Mouse (Mus musculus): ENCODE results near the gene Lrrc29. TPM values are rescaled to one million over a fixed set of nuclear protein-coding genes. Genes with fewer than 3 reads are reported as not detected.

Lrrc29 gene
- total RNA-seq, 2 experiments from 2014 or later = 3.4 to 6.1 TPM

- peak; percentile 77 to 81 for DNase-seq
Observed at GRCm38 (mm10) chr8:105345061-105345975, 19.2 kb upstream of the Lrrc29 start.

GRCm38 (mm10) chr8:105343791-105344574 is 17.9 kb upstream of the Lrrc29 start:
- no peak for DNase-seq

GRCm38 (mm10) chr8:105342768-105343167 is 16.7 kb upstream of the Lrrc29 start:
- no peak for DNase-seq

- no peak for DNase-seq
Observed at GRCm38 (mm10) chr8:105341399-105341798, 15.3 kb upstream of the Lrrc29 start.

GRCm38 (mm10) chr8:105339886-105340635 is 14.0 kb upstream of the Lrrc29 start:
- peak; percentile 41 to 63 for DNase-seq

GRCm38 (mm10) chr8:105338992-105339391 is 12.9 kb upstream of the Lrrc29 start:
- DNase-seq = no peak

GRCm38 (mm10) chr8:105336373-105337130 is 10.5 kb upstream of the Lrrc29 start:
- DNase-seq = no peak

GRCm38 (mm10) chr8:105332523-105332922 is 6.4 kb upstream of the Lrrc29 start:
- DNase-seq = no peak

- no peak for DNase-seq
Observed at GRCm38 (mm10) chr8:105331931-105332330, 5.9 kb upstream of the Lrrc29 start.

GRCm38 (mm10) chr8:105331469-105331868 is 5.4 kb upstream of the Lrrc29 start:
- no peak for DNase-seq

GRCm38 (mm10) chr8:105330325-105330724 is 4.2 kb upstream of the Lrrc29 start:
- no peak for DNase-seq

GRCm38 (mm10) chr8:105326968-105327367 is 890 bp upstream of the Lrrc29 start:
- DNase-seq = no peak

- DNase-seq = no peak
Observed at GRCm38 (mm10) chr8:105325641-105326093, 411 bp downstream of the Lrrc29 start.

GRCm38 (mm10) chr8:105323183-105323582 is 2.9 kb downstream of the Lrrc29 start:
- DNase-seq = no peak

GRCm38 (mm10) chr8:105318662-105319190 is 7.4 kb downstream of the Lrrc29 start:
- no peak for DNase-seq

GRCm38 (mm10) chr8:105317941-105318340 is 8.1 kb downstream of the Lrrc29 start:
- peak in 1 of 2 experiments; percentile 53 for DNase-seq

GRCm38 (mm10) chr8:105315073-105315769 is 10.9 kb downstream of the Lrrc29 start:
- no peak for DNase-seq

- DNase-seq = no peak
Observed at GRCm38 (mm10) chr8:105313622-105314402, 12.3 kb downstream of the Lrrc29 start.

GRCm38 (mm10) chr8:105312891-105313481 is 13.1 kb downstream of the Lrrc29 start:
- no peak for DNase-seq
